Mouse (Mus musculus) intestine, postnatal 0 days (tissue): ENCODE results near the gene Zyx. TPM values are rescaled to one million over a fixed set of nuclear protein-coding genes. Genes with fewer than 3 reads are reported as not detected.

Experiments used
- ATAC-seq: fragments of 200-750 bp; cut with Nextera tagmentation; 2 replicates; pipeline ENCODE4 v1.8.0; 2017; ENCODE audit warnings: mild to moderate bottlenecking, moderate TSS enrichment, moderate library complexity
- H3K27ac ChIP-seq: fragments of 300-500 bp; sonication (generic); 2 replicates; pipeline ENCODE4 v1.5.1; 2014; ENCODE audit warnings: mild to moderate bottlenecking, low read depth, low read length, moderate library complexity
- H3K27me3 ChIP-seq: fragments of 300-500 bp; sonication (generic); replicated peaks from 2 replicates; pipeline ENCODE4 v1.6.1; 2014; ENCODE audit warnings: low read length, mixed read lengths; ENCODE audit not compliant: control insufficient read depth, insufficient read depth
- H3K36me3 ChIP-seq: fragments of 300-500 bp; sonication (generic); 2 replicates; pipeline ENCODE4 v1.6.1; 2014; ENCODE audit warnings: mild to moderate bottlenecking, moderate library complexity; ENCODE audit not compliant: control insufficient read depth, insufficient read depth
- H3K4me1 ChIP-seq: fragments of 300-500 bp; sonication (generic); replicated peaks from 2 replicates; pipeline ENCODE4 v1.6.1; 2014; ENCODE audit warnings: antibody characterized with exemption, low read length, mixed read lengths; ENCODE audit not compliant: control insufficient read depth, insufficient read depth
- H3K4me2 ChIP-seq: fragments of 300-500 bp; sonication (generic); replicated peaks from 2 replicates; pipeline ENCODE4 v1.6.1; 2014; ENCODE audit warnings: low read depth, mild to moderate bottlenecking, moderate library complexity
- H3K4me3 ChIP-seq: fragments of 300-500 bp; sonication (generic); 2 replicates; pipeline ENCODE4 v1.5.1; 2014; ENCODE audit warnings: low read depth, low read length
- H3K9ac ChIP-seq: fragments of 300-500 bp; sonication (generic); 2 replicates; pipeline ENCODE4 v1.6.1; 2014; ENCODE audit warnings: mild to moderate bottlenecking, low read depth, low read length
- H3K9me3 ChIP-seq: fragments of 300-500 bp; sonication (generic); 2 replicates; pipeline ENCODE4 v1.6.1; 2016; ENCODE audit warnings: mixed run types; ENCODE audit not compliant: control insufficient read depth
- CTCF ChIP-seq: sonication (generic); IDR thresholded peaks from 2 replicates; pipeline ENCODE4 v1.5.1; 2016; ENCODE audit warnings: low read depth, mild to moderate bottlenecking, control low read depth, antibody characterized with exemption, moderate library complexity
- WGBS: fragments of 180-500 bp; shearing (Covaris S2); extraction: QIAGEN DNeasy Blood & Tissue Kit; methylation state at CpG from one replicate; pipeline ENCODE4 v1.1.7; 2014; 5-methylcytosine and 5-hydroxymethylcytosine counted together
- polyA plus RNA-seq: library from polyadenylated mRNA; unstranded; fragments of >200 nt; fragmentation: Nextera tagmentation; extraction: Ambion mirVana; gene quantifications from 2 replicates; pipeline ENCODE4 v1.2.1, GENCODE M21; 2015

The Zyx gene
- polyA plus RNA-seq, 1 experiment from 2014 or later, result 54.8 TPM

DNA sequence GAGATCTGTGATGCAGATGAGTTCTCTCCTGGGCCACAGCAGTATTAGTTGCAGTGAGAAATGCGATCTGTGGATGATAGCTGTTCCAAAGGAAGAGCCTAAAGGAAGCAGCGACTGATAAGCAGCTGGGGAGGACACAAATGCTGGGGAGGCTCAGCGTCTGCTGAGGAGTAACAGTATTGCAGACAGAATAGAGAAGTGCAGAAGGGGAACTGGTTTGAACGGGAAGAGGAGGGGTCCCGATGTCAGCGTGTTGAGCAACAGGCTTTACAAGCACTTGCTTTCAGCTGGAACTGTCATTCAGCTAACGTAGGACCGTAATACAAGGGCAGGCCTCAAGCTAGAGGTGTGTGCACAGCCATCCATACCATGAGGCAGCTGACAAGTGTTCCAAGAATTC, 3.8 kb downstream of the Zyx start:
- H3K4me2 ChIP-seq, result peak overlapping the region; percentile 27
- no peak for ATAC-seq
- H3K36me3 ChIP-seq, result peaks cover 39% of the 10 kb centered on the region
- H3K27ac ChIP-seq, result peak overlapping the region; percentile 15; the same call in 1 of the 2 replicates
- no peak for TF ChIP-seq CTCF
- H3K27me3 ChIP-seq, result no peaks in the 10 kb centered on the region
- no peak overlapping the region for H3K9ac ChIP-seq
- 68% methylated on average over 8 of the region's 8 CpGs for WGBS
- H3K4me1 ChIP-seq, result peaks cover 20% of the 10 kb centered on the region
- H3K4me3 ChIP-seq, result no peak overlapping the region
- no peaks in the 10 kb centered on the region for H3K9me3 ChIP-seq

DNA sequence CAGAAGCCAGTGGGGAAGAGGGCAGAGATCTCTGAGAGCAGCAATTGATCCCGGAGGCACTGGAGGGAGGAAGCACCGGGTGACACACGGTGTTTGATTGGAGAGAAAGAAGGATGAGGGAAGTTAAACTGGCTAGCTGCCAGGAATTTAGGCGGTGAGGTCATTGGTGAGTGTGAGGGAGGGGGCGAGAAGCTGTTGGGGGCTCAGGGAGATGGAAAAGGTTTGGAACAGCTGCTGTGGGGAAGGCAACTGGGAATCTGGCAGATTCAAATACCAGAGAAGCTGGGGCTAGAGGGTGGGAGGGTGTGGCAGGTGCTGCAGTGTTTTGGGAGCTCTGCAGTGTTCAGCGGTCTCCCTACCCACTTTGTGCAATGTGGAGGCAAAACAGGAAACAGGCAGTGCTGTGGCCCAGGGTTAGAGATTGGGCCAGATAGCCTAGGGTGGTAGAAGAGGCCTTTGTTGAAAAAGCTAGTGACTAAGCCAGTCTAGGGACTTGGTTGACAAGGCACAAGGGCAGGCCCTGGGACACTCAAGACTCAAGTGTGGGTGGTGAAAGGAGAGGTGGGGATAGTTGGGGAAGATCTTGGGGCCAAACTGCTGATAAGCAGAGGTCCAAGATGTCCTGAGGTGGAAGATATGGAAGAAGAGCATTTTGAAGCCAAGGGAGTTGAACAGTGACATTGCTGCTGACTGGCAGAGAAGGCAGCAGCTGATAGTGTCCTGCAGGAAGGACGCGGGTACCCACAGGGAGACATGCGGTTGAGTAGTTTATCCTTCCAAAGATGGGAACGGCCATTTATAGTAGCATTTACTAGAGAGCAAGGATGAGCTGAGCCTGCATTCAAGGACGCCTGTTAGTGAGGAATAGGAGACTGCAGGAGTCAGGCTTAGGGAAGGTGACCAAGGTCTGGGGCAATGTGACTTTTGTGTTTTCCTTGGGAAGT, 4.9 kb downstream of the Zyx start:
- ATAC-seq, result no peak
- Histone ChIP-seq H3K4me3 (no peak overlapping the region), H3K9me3 (no peaks in the 10 kb centered on the region), H3K4me1 (peaks cover 20% of the 10 kb centered on the region), H3K9ac (no peak overlapping the region), H3K4me2 (peak overlapping the region; percentile 28; the same call in 1 of the 2 replicates), H3K36me3 (peaks cover 51% of the 10 kb centered on the region), H3K27me3 (no peaks in the 10 kb centered on the region), H3K27ac (no peak overlapping the region)
- WGBS, result 53% methylated on average over 11 of the region's 11 CpGs
- no peak for TF ChIP-seq CTCF

DNA sequence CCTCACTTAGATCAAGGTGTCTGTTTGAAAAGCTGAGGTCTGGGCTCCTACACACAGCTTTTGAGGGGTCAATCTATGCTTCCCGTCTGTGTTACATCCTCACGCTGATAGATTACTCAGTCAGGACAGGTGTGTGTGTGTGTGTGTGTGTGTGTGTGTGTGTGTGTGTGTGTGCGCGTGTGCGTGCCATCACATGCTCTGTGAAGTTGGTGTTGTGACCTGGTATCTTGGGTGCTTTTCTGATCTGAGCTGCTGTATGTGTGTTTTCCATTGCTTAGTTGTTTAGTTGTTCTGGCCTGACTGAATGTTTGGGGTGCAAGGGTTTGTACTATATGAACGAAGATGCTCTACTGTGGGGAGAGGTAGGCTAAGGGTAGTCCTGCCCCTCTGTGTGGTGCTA, 5.9 kb downstream of the Zyx start:
- no peak for ATAC-seq
- Histone ChIP-seq H3K27me3 (no peaks in the 10 kb centered on the region), H3K4me3 (no peak overlapping the region), H3K9ac (no peak overlapping the region), H3K4me1 (peaks cover 20% of the 10 kb centered on the region), H3K36me3 (peaks cover 61% of the 10 kb centered on the region), H3K4me2 (no peak overlapping the region), H3K27ac (no peak overlapping the region), H3K9me3 (no peaks in the 10 kb centered on the region)
- 90% methylated on average over 6 of the region's 6 CpGs for WGBS
- TF ChIP-seq CTCF, result no peak

DNA sequence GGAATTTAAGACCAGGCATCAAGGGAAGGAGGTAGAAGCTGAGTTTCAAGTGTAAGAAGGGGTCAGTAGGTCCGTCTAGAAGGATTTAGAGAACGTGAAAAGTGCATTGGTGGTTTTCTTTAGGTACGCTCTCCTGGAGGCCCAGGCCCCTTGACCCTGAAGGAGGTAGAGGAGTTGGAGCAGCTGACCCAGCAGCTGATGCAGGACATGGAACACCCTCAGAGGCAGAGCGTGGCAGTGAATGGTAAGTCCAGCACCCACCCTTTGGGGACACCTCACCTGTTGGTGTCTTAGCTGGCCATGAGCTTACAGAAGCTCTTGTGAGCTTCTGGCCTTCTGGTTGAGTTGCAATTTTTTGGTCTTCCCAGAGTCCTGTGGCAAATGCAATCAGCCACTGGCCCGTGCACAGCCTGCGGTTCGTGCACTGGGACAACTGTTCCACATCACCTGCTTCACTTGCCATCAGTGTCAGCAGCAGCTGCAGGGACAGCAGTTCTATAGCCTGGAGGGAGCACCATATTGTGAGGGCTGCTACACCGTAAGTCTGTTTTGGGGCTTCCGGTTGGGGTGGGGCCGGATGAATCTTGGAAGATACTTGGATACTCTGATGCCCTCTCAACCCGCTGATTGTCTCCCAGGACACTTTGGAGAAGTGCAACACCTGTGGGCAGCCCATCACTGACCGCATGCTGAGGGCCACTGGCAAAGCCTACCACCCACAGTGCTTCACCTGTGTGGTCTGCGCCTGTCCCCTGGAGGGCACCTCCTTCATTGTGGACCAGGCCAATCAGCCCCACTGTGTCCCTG, 6.6 kb downstream of the Zyx start:
- Histone ChIP-seq H3K27ac (no peak overlapping the region), H3K4me3 (no peak overlapping the region), H3K9ac (no peak overlapping the region), H3K27me3 (no peaks in the 10 kb centered on the region), H3K36me3 (peaks cover 67% of the 10 kb centered on the region), H3K4me2 (no peak overlapping the region), H3K9me3 (no peaks in the 10 kb centered on the region), H3K4me1 (peaks cover 18% of the 10 kb centered on the region)
- whole genome bisulfite sequencing, result 95% methylated on average over 13 of the region's 13 CpGs
- ATAC-seq, result no peak
- TF ChIP-seq CTCF, result no peak

DNA sequence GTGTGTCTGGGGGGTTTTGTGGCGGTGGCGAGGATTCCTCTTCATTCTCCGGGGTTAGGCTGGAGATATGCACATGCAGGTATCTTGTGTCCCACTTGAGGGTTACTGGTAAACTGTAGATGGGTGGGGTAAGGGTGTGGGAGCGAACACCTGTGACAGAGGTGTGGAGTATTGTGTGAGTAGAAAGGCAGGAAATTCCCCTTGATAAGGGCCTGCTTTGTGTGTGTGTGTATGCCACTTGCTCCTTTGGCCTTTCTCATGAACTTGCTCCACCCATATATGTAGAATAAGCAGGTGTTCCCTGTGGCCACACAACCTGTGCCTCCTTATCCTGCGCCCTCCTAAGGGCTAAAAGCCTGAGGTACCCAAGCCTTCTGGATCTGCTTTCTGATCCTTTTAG, 7.5 kb downstream of the Zyx start:
- peaks cover 9% of the 10 kb centered on the region; the same call in 1 of the 2 replicates for H3K4me1 ChIP-seq
- no peak overlapping the region for H3K9ac ChIP-seq
- H3K36me3 ChIP-seq, result peaks cover 76% of the 10 kb centered on the region
- TF ChIP-seq CTCF, result no peak
- H3K9me3 ChIP-seq, result no peaks in the 10 kb centered on the region
- no peak overlapping the region for H3K4me3 ChIP-seq
- no peak overlapping the region for H3K4me2 ChIP-seq
- WGBS, result 77% methylated on average over 5 of the region's 5 CpGs
- H3K27ac ChIP-seq, result no peak overlapping the region
- H3K27me3 ChIP-seq, result no peaks in the 10 kb centered on the region
- peak; percentile 48 for ATAC-seq

DNA sequence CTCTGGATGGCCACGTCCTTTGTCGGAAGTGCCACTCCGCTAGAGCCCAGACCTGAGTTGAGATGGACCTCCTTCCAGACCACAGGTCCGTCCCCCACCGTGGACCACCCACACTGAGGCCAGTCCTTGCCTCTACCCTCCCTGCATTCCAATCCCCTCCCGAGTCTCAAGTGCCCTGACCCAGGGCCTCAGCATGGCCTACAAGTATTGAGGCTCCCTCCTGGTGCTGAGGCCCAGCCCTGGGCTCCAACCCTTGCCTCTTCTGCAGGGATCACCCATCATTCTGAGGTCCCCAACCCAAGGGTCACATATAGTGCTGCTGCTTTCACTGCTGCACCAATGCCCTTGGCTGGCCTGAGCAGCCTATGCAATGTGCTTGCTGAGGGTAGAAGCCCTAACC, 8.5 kb downstream of the Zyx start:
- Histone ChIP-seq H3K4me3 (no peak overlapping the region), H3K27ac (peak overlapping the region; percentile 28; the same call in 1 of the 2 replicates), H3K9ac (no peak overlapping the region), H3K9me3 (no peaks in the 10 kb centered on the region), H3K4me1 (peaks cover 4% of the 10 kb centered on the region; the same call in 1 of the 2 replicates), H3K36me3 (peaks cover 83% of the 10 kb centered on the region), H3K4me2 (no peak overlapping the region), H3K27me3 (no peaks in the 10 kb centered on the region)
- WGBS, result 65% methylated on average over 6 of the region's 6 CpGs
- no peak for ATAC-seq
- TF ChIP-seq CTCF, result no peak
